Mouse (Mus musculus) B cell, adult 67 days (primary cell): Measurements from ENCODE around the gene Tmem274. TPM values are rescaled to one million over a fixed set of nuclear protein-coding genes. Genes with fewer than 3 reads are reported as not detected.

ENCODE experiments used
- total RNA-seq, 2 experiments: library from RNA; stranded (reverse); gene quantifications; 4 replicates each; pipeline ENCODE4 v1.2.4; 2023

Tmem274 gene
- not detected for total RNA-seq

DNA sequence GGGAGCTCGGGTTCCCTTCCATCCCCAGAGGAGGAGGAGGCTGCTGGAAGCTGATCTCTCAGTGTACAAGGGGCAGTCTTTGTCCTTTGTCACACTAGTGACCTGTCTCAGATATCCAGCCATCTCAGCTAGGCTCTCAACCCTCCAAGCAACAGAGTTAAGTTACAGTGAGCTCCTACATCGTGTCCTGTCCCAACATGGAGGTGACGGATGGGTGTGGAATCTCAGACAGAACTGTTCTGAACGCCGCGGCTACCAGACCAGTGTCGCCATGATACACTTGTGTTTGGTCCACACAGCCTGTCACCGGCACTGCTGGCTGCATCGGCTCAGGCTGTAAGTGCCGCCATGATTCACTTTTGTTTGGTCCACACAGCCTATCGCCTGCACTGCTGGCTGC lies at the start of gene Tmem274:
Gene Tmem274, plus strand, starts transcription at position 301 of the 400 bp plus-strand sequence.

DNA sequence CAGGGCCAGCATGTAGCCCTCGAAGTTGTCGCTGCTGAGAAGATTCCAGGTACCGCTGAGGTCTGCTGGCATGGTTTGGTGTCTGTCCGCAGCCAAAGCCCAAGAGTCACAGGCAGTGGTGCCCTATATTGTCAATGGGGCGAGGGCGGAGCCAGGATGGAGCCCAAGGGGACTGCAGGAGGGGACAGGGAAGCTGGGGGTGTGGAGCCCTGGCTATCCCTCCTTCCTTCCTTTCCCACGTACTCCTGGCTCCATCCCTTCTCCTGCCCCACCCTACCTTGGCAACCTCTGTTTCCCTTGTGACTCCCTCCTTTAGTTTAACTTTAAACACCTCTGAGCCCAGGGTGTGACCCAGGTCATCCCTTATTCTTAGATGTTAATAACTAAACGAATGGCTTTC lies 22.3 kb upstream of the Tmem274 start, which contains the start of gene Rbp7:
Gene Rbp7, minus strand, starts transcription at position 100 of the 400 bp plus-strand sequence.

DNA sequence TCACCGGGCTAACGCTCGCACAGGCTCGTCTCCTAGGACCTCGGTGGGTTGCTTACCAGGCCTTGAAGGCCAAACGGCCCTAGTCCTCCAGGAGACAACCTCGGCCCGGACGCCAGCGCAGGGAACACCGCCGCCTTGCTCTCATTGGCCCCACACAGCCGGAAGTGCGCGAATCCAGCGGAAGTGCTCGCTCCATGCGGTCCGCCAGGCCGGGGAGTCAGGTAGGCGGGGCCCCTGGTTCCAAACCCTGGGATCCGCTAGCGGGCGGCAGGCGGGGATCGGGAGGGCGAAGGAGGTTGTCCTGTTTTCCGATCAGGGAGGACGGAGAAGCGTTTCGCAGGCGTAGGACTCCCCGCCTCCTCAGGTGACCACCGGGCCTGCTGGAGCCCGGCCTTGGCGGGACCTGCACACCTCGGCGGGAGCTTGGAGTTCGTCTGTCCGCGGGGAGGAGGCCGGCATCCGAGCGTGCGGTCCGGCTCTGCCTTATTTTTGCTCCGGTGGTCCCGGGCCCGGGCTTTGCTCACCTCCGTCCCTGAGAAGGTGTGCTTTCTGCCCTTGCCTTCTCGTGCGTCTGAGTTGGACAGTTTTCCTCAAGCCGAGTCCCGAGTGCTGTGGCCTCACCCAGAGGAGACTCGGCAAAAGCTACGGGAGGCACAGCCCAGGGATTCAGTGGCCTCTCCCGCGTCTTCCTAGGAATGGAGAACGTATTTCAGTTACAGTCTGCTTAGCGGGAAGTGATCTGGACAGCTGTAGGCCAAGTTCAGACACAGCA lies 8.1 kb downstream of the Tmem274 start, which contains the start of the genes Nmnat1 and Lzic:
Gene Nmnat1, minus strand, starts transcription at position 150 of the 772 bp plus-strand sequence.
Gene Lzic, plus strand, starts transcription at position 177 of the 772 bp plus-strand sequence.

DNA sequence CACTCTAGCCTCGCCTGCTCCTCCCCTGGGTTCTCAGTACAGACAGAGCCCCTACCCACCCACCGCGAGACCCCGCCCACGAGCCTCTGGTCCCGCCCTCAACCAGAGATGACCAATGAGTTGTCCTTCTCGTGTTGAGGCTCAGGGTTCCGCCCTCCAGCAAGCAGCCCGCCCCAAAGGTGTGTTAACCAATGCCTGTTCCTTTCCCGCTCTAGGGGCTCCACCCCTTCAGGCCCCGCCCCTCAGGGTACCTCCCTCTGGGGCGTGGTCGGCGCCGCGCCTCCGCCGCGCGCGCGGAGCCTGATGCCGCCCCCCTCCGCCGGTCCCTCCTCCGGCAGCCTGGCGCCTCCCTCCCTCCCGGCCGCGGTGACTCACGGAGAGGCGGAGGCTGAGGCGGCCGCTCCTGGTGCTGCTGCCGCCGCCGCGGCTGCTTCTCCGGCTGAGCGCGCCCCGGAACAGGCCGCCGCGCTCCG lies 40.7 kb downstream of the Tmem274 start, which contains the start of gene Ctnnbip1:
Gene Ctnnbip1, plus strand, starts transcription at position 369 of the 473 bp plus-strand sequence.

Other genes with a start within 250 kb of the Tmem274 start
- gene Kif1b, start 169.7 kb upstream of the Tmem274 start, total RNA-seq = 10 to 100 TPM; 14.4 to 16.4 TPM
- gene Ube4b, start 50.6 kb upstream of the Tmem274 start, total RNA-seq = 10 to 100 TPM; 62.0 to 85.0 TPM
- gene Rbp7, start 22.4 kb upstream of the Tmem274 start, total RNA-seq = not detected
- 1 to 10 TPM; 8.0 to 8.6 TPM for gene Nmnat1, start 7.8 kb downstream of the Tmem274 start, total RNA-seq
- gene Lzic, start 7.9 kb downstream of the Tmem274 start, total RNA-seq = 10 to 100 TPM; 27.4 to 28.8 TPM
- 1 to 10 TPM; 1.4 to 4.2 TPM for gene Ctnnbip1, start 40.9 kb downstream of the Tmem274 start, total RNA-seq
- gene Clstn1, start 109.1 kb downstream of the Tmem274 start, total RNA-seq = 1 to 10 TPM; 3.3 to 3.7 TPM
- gene Pik3cd, start 225.2 kb downstream of the Tmem274 start, total RNA-seq = 100 to 1,000 TPM; 240 to 263 TPM